Comparison of ENCODE assay signal across 8 mouse cellular contexts in genomic region chr17:49243419-49243818, GRCm38 (mm10).
A peak's percentile ranks its signal among the peaks of the same experiment; 100 is the strongest.
DNase-seq lines count a peak whose midpoint lies in the region; ATAC-seq and TF ChIP-seq lines count a peak whose summit lies in the region.

No protein-coding gene starts in this region.

- H3K9ac ChIP-seq in heart, embryonic 11.5 days (ENCODE audit: low read depth, low read length): no peak overlapping the region
- H3K9ac ChIP-seq in heart, embryonic 16.5 days (ENCODE audit: low read length): no peak overlapping the region
- H3K9ac ChIP-seq in stomach, postnatal 0 days (ENCODE audit: low read length): no peak overlapping the region

- peak; percentile 95 for DNase-seq in heart, adult 11 months
- peak; percentile 49 for DNase-seq in layer of hippocampus, adult 9-11 months
- peak; percentile 22 for DNase-seq in stomach, postnatal 0 days (ENCODE audit: low spot score)
- no peak for DNase-seq in ovary, adult 18-20 months (ENCODE audit: low spot score)
- no peak for DNase-seq in urinary bladder, postnatal 14 days (ENCODE audit: low spot score)

- no peaks in the 10 kb centered on the region; the same call in 1 of the 2 replicates for H3K27me3 ChIP-seq in heart, embryonic 11.5 days (ENCODE audit: control insufficient read depth, insufficient read depth, low read length)
- H3K27me3 ChIP-seq in heart, embryonic 16.5 days (ENCODE audit: control insufficient read depth, insufficient read depth, low read length): no peaks in the 10 kb centered on the region
- H3K27me3 ChIP-seq in stomach, postnatal 0 days (ENCODE audit: control insufficient read depth, insufficient read depth, low read length): no peaks in the 10 kb centered on the region

- H3K4me2 ChIP-seq in heart, embryonic 11.5 days: no peak overlapping the region
- H3K4me2 ChIP-seq in heart, embryonic 16.5 days (ENCODE audit: low read depth, low read length): no peak overlapping the region
- H3K4me2 ChIP-seq in stomach, postnatal 0 days (replicated peaks; ENCODE audit: low read depth): no peak overlapping the region

- TF ChIP-seq EP300 in stomach, postnatal 0 days (optimal IDR thresholded peaks at IDR 0.05): no peak

- no peak overlapping the region for H3K4me3 ChIP-seq in heart, embryonic 11.5 days (ENCODE audit: low read depth, low read length)
- no peak overlapping the region for H3K4me3 ChIP-seq in heart, embryonic 16.5 days (ENCODE audit: low read length)
- H3K4me3 ChIP-seq in stomach, postnatal 0 days (ENCODE audit: low read depth, low read length): no peak overlapping the region

- no peak overlapping the region for H3K27ac ChIP-seq in heart, embryonic 11.5 days (ENCODE audit: low read depth, low read length)
- peak overlapping the region; percentile 57 for H3K27ac ChIP-seq in heart, embryonic 16.5 days (ENCODE audit: low read length)
- no peak overlapping the region for H3K27ac ChIP-seq in stomach, postnatal 0 days (replicated peaks)

- 33% methylated on average over 2 of the region's 2 CpGs for WGBS in heart, embryonic 11.5 days (ENCODE audit: insufficient replicate concordance)
- WGBS in heart, embryonic 16.5 days: 20% methylated on average over 2 of the region's 2 CpGs
- WGBS in stomach, postnatal 0 days: 28% methylated on average over 2 of the region's 2 CpGs

- no peaks in the 10 kb centered on the region for H3K4me1 ChIP-seq in heart, embryonic 11.5 days (ENCODE audit: control insufficient read depth, insufficient read depth, low read length)
- H3K4me1 ChIP-seq in heart, embryonic 16.5 days (ENCODE audit: control insufficient read depth, insufficient read depth, low read length): 0 out of 2 replicates have a peak, but pooled peaks cover 4% of the 10 kb centered on the region
- no peaks in the 10 kb centered on the region for H3K4me1 ChIP-seq in stomach, postnatal 0 days (replicated peaks; ENCODE audit: control insufficient read depth, insufficient read depth)

- ATAC-seq in heart, embryonic 11.5 days (replicated peaks; ENCODE audit: insufficient number of reproducible peaks, low FRiP score, low TSS enrichment): no peak
- 0 out of 2 replicates have a peak, but pooled peaks have one; percentile 36 for ATAC-seq in cerebellum, adult (ENCODE audit: insufficient number of reproducible peaks, low FRiP score, low TSS enrichment)
- ATAC-seq in heart, embryonic 16.5 days (replicated peaks; ENCODE audit: extremely low read depth, insufficient read depth, low FRiP score): peak; percentile 83
- ATAC-seq in stomach, postnatal 0 days (ENCODE audit: low FRiP score, low TSS enrichment): no peak

- no peaks in the 10 kb centered on the region for H3K9me3 ChIP-seq in heart, embryonic 11.5 days (replicated peaks; ENCODE audit: control insufficient read depth, low read length)
- no peaks in the 10 kb centered on the region for H3K9me3 ChIP-seq in heart, embryonic 16.5 days (replicated peaks; ENCODE audit: control insufficient read depth, low read length)
- H3K9me3 ChIP-seq in stomach, postnatal 0 days (ENCODE audit: control insufficient read depth, low read length): no peaks in the 10 kb centered on the region

- H3K36me3 ChIP-seq in heart, embryonic 11.5 days (ENCODE audit: control insufficient read depth, insufficient read depth, low read length): no peaks in the 10 kb centered on the region
- H3K36me3 ChIP-seq in heart, embryonic 16.5 days (ENCODE audit: control insufficient read depth, insufficient read depth): no peaks in the 10 kb centered on the region
- H3K36me3 ChIP-seq in stomach, postnatal 0 days (ENCODE audit: control insufficient read depth, insufficient read depth, low read length): no peaks in the 10 kb centered on the region

- TF ChIP-seq CTCF in stomach, postnatal 0 days (IDR thresholded peaks at IDR 0.05; ENCODE audit: low read depth): no peak

Comparison
In these comparisons a context has a peak if more than half of its experiments do, and no peak if none do; other contexts are left out.
1. ATAC-seq: peak in cerebellum, adult (single experiment) and heart, embryonic 16.5 days (single experiment); none in heart, embryonic 11.5 days (single experiment) and stomach, postnatal 0 days (single experiment).
2. DNase-seq: peak in heart, adult 11 months (single experiment), layer of hippocampus, adult 9-11 months (single experiment) and stomach, postnatal 0 days (single experiment); none in ovary, adult 18-20 months (single experiment) and urinary bladder, postnatal 14 days (single experiment).